Mouse (Mus musculus): ENCODE results near the gene Mageb18. TPM values are rescaled to one million over a fixed set of nuclear protein-coding genes. Genes with fewer than 3 reads are reported as not detected.

The Mageb18 gene
- polyA plus RNA-seq, 1 experiment from 2014 or later = not detected

GRCm38 (mm10) chrX:92340906-92341305 is 258.5 kb downstream of the Mageb18 start:
- Histone ChIP-seq H3K4me3 (ENCODE audit: low read length) (no peak overlapping the region), H3K27me3 (ENCODE audit: insufficient read depth, low read length) (no peaks in the 10 kb centered on the region), H3K9me3 (ENCODE audit: low read length) (no peaks in the 10 kb centered on the region), H3K4me1 (ENCODE audit: insufficient read depth, low read length) (no peaks in the 10 kb centered on the region), H3K36me3 (ENCODE audit: insufficient read depth, low read length) (no peaks in the 10 kb centered on the region), H3K9ac (replicated peaks; ENCODE audit: low read length) (no peak overlapping the region), H3K4me2 (replicated peaks; ENCODE audit: low read depth, low read length) (no peak overlapping the region), H3K27ac (ENCODE audit: low read length) (no peak overlapping the region)
- ATAC-seq (ENCODE audit: low FRiP score, low TSS enrichment) = no peak
- WGBS = 83% methylated on average over 6 of the region's 6 CpGs

GRCm38 (mm10) chrX:92339551-92339950 is 259.8 kb downstream of the Mageb18 start:
- Histone ChIP-seq H3K9me3 (ENCODE audit: low read length) (no peaks in the 10 kb centered on the region), H3K27me3 (ENCODE audit: insufficient read depth, low read length) (no peaks in the 10 kb centered on the region), H3K4me1 (ENCODE audit: insufficient read depth, low read length) (no peaks in the 10 kb centered on the region), H3K4me3 (ENCODE audit: low read length) (no peak overlapping the region), H3K9ac (replicated peaks; ENCODE audit: low read length) (no peak overlapping the region), H3K36me3 (ENCODE audit: insufficient read depth, low read length) (no peaks in the 10 kb centered on the region), H3K4me2 (replicated peaks; ENCODE audit: low read depth, low read length) (no peak overlapping the region), H3K27ac (ENCODE audit: low read length) (no peak overlapping the region)
- 89% methylated on average over 2 of the region's 2 CpGs for WGBS
- ATAC-seq (ENCODE audit: low FRiP score, low TSS enrichment) = no peak

- Histone ChIP-seq H3K27me3 (ENCODE audit: insufficient read depth, low read length) (no peaks in the 10 kb centered on the region), H3K27ac (ENCODE audit: low read length) (no peak overlapping the region), H3K4me2 (replicated peaks; ENCODE audit: low read depth, low read length) (no peak overlapping the region), H3K4me1 (ENCODE audit: insufficient read depth, low read length) (no peaks in the 10 kb centered on the region), H3K4me3 (ENCODE audit: low read length) (no peak overlapping the region), H3K9ac (replicated peaks; ENCODE audit: low read length) (no peak overlapping the region), H3K36me3 (ENCODE audit: insufficient read depth, low read length) (no peaks in the 10 kb centered on the region), H3K9me3 (ENCODE audit: low read length) (no peaks in the 10 kb centered on the region)
- WGBS = 70% methylated on average over 1 of the region's 1 CpGs
- ATAC-seq (ENCODE audit: low FRiP score, low TSS enrichment) = no peak
These were observed 265.9 kb downstream of the Mageb18 start for GRCm38 (mm10) chrX:92333459-92333858.

- H3K36me3 ChIP-seq (ENCODE audit: insufficient read depth, low read length) = no peaks in the 10 kb centered on the region
- no peak overlapping the region for H3K27ac ChIP-seq (ENCODE audit: low read length)
- no peaks in the 10 kb centered on the region for H3K4me1 ChIP-seq (ENCODE audit: insufficient read depth, low read length)
- 39% methylated on average over 1 of the region's 1 CpGs for WGBS
- no peak overlapping the region for H3K4me2 ChIP-seq (replicated peaks; ENCODE audit: low read depth, low read length)
- ATAC-seq (ENCODE audit: low FRiP score, low TSS enrichment) = no peak
- H3K27me3 ChIP-seq (ENCODE audit: insufficient read depth, low read length) = no peaks in the 10 kb centered on the region
- H3K4me3 ChIP-seq (ENCODE audit: low read length) = no peak overlapping the region
- no peak overlapping the region for H3K9ac ChIP-seq (replicated peaks; ENCODE audit: low read length)
- H3K9me3 ChIP-seq (ENCODE audit: low read length) = no peaks in the 10 kb centered on the region
These were observed 275.8 kb downstream of the Mageb18 start for GRCm38 (mm10) chrX:92323599-92323998.

- Histone ChIP-seq H3K27me3 (ENCODE audit: insufficient read depth, low read length) (no peaks in the 10 kb centered on the region), H3K9ac (replicated peaks; ENCODE audit: low read length) (no peak overlapping the region), H3K9me3 (ENCODE audit: low read length) (0 out of 2 replicates have a peak, but pooled peaks cover 3% of the 10 kb centered on the region), H3K27ac (ENCODE audit: low read length) (no peak overlapping the region), H3K4me1 (ENCODE audit: insufficient read depth, low read length) (no peaks in the 10 kb centered on the region), H3K4me2 (replicated peaks; ENCODE audit: low read depth, low read length) (no peak overlapping the region), H3K4me3 (ENCODE audit: low read length) (no peak overlapping the region), H3K36me3 (ENCODE audit: insufficient read depth, low read length) (no peaks in the 10 kb centered on the region)
- no peak for ATAC-seq (ENCODE audit: low FRiP score, low TSS enrichment)
These were observed 318.8 kb downstream of the Mageb18 start for GRCm38 (mm10) chrX:92280619-92281018.

Other genes with a start within 250 kb of the Mageb18 start
- gene Gm5941, start 109.6 kb downstream of the Mageb18 start, polyA plus RNA-seq (2015; fragmentation: Nextera tagmentation; extraction: Ambion mirVana) = not detected in 2 replicates

All from kidney, embryonic 16.5 days (tissue).